Mouse (Mus musculus) spleen, adult 2 months (tissue): ENCODE measurements around the gene Cnih1.

Source experiments
- CTCF ChIP-seq: fragments of 200-500 bp; IDR thresholded peaks from 2 replicates; pipeline ENCODE4 v1.5.1; 2011; ENCODE audit warnings: mild to moderate bottlenecking, inconsistent platforms; ENCODE audit not compliant: insufficient read depth, insufficient read length, insufficient replicate concordance; ENCODE audit errors: extremely low read depth
- POLR2A ChIP-seq: fragments of 200-500 bp; IDR thresholded peaks from 2 replicates; pipeline ENCODE4 v1.6.1; 2011; ENCODE audit warnings: low read depth, low read length, inconsistent platforms

GRCm38 (mm10) chr14:46782187-46782828, 5.9 kb downstream of the Cnih1 start:
- TF ChIP-seq CTCF (no peak), POLR2A (no peak)
